8 mouse cellular contexts compared by ENCODE assay signal in genomic region chr17:26938731-26939130, GRCm38 (mm10). TPM values are rescaled to one million over a fixed set of nuclear protein-coding genes. Genes with fewer than 3 reads are reported as not detected.
DNase-seq lines count a peak whose midpoint lies in the region; TF ChIP-seq lines count a peak whose summit lies in the region.

No protein-coding gene starts in this region.

- under 1% methylated on average over 22 of the region's 22 CpGs for WGBS in hindbrain, embryonic 10.5 days
- under 1% methylated on average over 21 of the region's 22 CpGs for WGBS in macrophage (ENCODE audit: missing documents)

- no peaks in the 10 kb centered on the region for H3K27me3 ChIP-seq in hindbrain, embryonic 10.5 days (ENCODE audit: insufficient read depth, poor library complexity, severe bottlenecking)

- H3K4me3 ChIP-seq in layer of hippocampus, adult 2 months: peak overlapping the region; percentile 61
- H3K4me3 ChIP-seq in hindbrain, embryonic 10.5 days: peak overlapping the region; percentile 61
- H3K4me3 ChIP-seq in macrophage (ENCODE audit: inconsistent target): peak overlapping the region; percentile 98

- H3K9me3 ChIP-seq in hindbrain, embryonic 10.5 days: no peaks in the 10 kb centered on the region

- H3K4me1 ChIP-seq in hindbrain, embryonic 10.5 days (replicated peaks): peaks cover 66% of the 10 kb centered on the region

- peak overlapping the region; percentile 91 for H3K27ac ChIP-seq in layer of hippocampus, adult 2 months
- H3K27ac ChIP-seq in hindbrain, embryonic 10.5 days: peak overlapping the region; percentile 96
- H3K27ac ChIP-seq in macrophage: peak overlapping the region; percentile 83

- DNase-seq in layer of hippocampus, adult 2 months (ENCODE audit: low spot score in 2 of 2): no peak
- no peak for DNase-seq in layer of hippocampus, adult 9-10 months (ENCODE audit: low spot score)
- DNase-seq in cerebellum, postnatal 10 days: peak; percentile 63 to 66
- peak; percentile 46 for DNase-seq in hindbrain, embryonic 10.5 days (ENCODE audit: low spot score)
- DNase-seq in urinary bladder, postnatal 14 days (ENCODE audit: low spot score): no peak
- no peak for DNase-seq in embryo, embryonic 10.5 days (ENCODE audit: low spot score)
- DNase-seq in layer of hippocampus, adult 9-11 months: no peak

- peaks cover 39% of the 10 kb centered on the region for H3K36me3 ChIP-seq in hindbrain, embryonic 10.5 days
- H3K36me3 ChIP-seq in macrophage (ENCODE audit: inconsistent target): peaks cover 8% of the 10 kb centered on the region; the same call in 1 of the 2 replicates

- H3K79me2 ChIP-seq in macrophage (ENCODE audit: inconsistent target): peaks cover 30% of the 10 kb centered on the region

- TF ChIP-seq CTCF in layer of hippocampus, adult 2 months (conservative IDR thresholded peaks at IDR 0.05): no peak

RNA-seq across cellular contexts. Expression of gene Cuta, which starts 0.6 kb away (rescaled TPM):
- total RNA-seq in layer of hippocampus, adult 2 months (2021): 10 to 100 TPM; 91.3 to 95.8 TPM
- polyA plus RNA-seq in hindbrain, embryonic 10.5 days (2016; fragmentation: Nextera tagmentation; extraction: Ambion mirVana): 186 and 189 TPM in 2 replicates
- total RNA-seq in macrophage (2018; cell fraction: chromatin; rRNA removed): 10 to 100 TPM in 16 of 26 experiments, 1 to 10 TPM in 10; 4.2 to 40.7 (median 14.2) TPM
- total RNA-seq in macrophage (2018; cell fraction: cytosol; rRNA removed): 100 to 1,000 TPM in 9 of 26 experiments, 10 to 100 TPM in 17; 80.8 to 134 (median 92.3) TPM
- 10 to 100 TPM; 14.2 to 93.0 (median 41.5) TPM for total RNA-seq in macrophage (2018; cell fraction: nucleus; rRNA removed)
- polyA plus RNA-seq in macrophage (2018): 40.7 to 118 TPM (median 91.4 TPM) in 3 replicates

RNA-seq across cellular contexts. Expression of gene Syngap1, which starts 2.3 kb away (rescaled TPM):
- total RNA-seq in layer of hippocampus, adult 2 months (2021): 100 to 1,000 TPM; 463 to 497 TPM
- 2.0 TPM in 2 replicates for polyA plus RNA-seq in hindbrain, embryonic 10.5 days (2016; fragmentation: Nextera tagmentation; extraction: Ambion mirVana)
- 1 to 10 TPM; 1.8 to 8.5 (median 5.6) TPM for total RNA-seq in macrophage (2018; cell fraction: chromatin; rRNA removed)
- 1 to 10 TPM in 5 of 26 experiments, under 1 TPM in 21; 0.39 to 1.7 (median 0.73) TPM for total RNA-seq in macrophage (2018; cell fraction: cytosol; rRNA removed)
- 1 to 10 TPM in 25 of 26 experiments, under 1 TPM in 1; 0.58 to 6.1 (median 3.0) TPM for total RNA-seq in macrophage (2018; cell fraction: nucleus; rRNA removed)
- 0.32 to 1.8 TPM (median 0.85 TPM) in 3 replicates for polyA plus RNA-seq in macrophage (2018)

RNA-seq across cellular contexts. Expression of gene Phf1, which starts 5.9 kb away (rescaled TPM):
- total RNA-seq in layer of hippocampus, adult 2 months (2021): 10 to 100 TPM; 31.4 to 33.9 TPM
- polyA plus RNA-seq in hindbrain, embryonic 10.5 days (2016; fragmentation: Nextera tagmentation; extraction: Ambion mirVana): 4.5 and 8.2 TPM in 2 replicates
- 10 to 100 TPM; 24.9 to 99.8 (median 44.7) TPM for total RNA-seq in macrophage (2018; cell fraction: chromatin; rRNA removed)
- total RNA-seq in macrophage (2018; cell fraction: cytosol; rRNA removed): 10 to 100 TPM in 10 of 26 experiments, 1 to 10 TPM in 16; 6.5 to 12.8 (median 9.1) TPM
- 10 to 100 TPM; 13.6 to 53.0 (median 27.4) TPM for total RNA-seq in macrophage (2018; cell fraction: nucleus; rRNA removed)
- polyA plus RNA-seq in macrophage (2018): 5.3 to 13.1 TPM (median 7.6 TPM) in 3 replicates

RNA-seq across cellular contexts. Expression of gene Kifc5b, which starts 21.8 kb away (rescaled TPM):
- total RNA-seq in layer of hippocampus, adult 2 months (2021): 1 to 10 TPM; 2.8 to 3.3 TPM
- 9.2 and 12.0 TPM in 2 replicates for polyA plus RNA-seq in hindbrain, embryonic 10.5 days (2016; fragmentation: Nextera tagmentation; extraction: Ambion mirVana)
- 10 to 100 TPM in 5 of 26 experiments, 1 to 10 TPM in 19, under 1 TPM in 2; 0.55 to 24.8 (median 4.0) TPM for total RNA-seq in macrophage (2018; cell fraction: chromatin; rRNA removed)
- total RNA-seq in macrophage (2018; cell fraction: cytosol; rRNA removed): 1 to 10 TPM in 10 of 26 experiments, under 1 TPM in 16; 0.10 to 1.6 (median 0.82) TPM
- total RNA-seq in macrophage (2018; cell fraction: nucleus; rRNA removed): 10 to 100 TPM in 1 of 26 experiments, 1 to 10 TPM in 18, under 1 TPM in 7; 0.63 to 12.7 (median 2.0) TPM
- 0.69 to 1.8 TPM (median 0.74 TPM) in 3 replicates for polyA plus RNA-seq in macrophage (2018)

RNA-seq across cellular contexts. Expression of gene Zbtb9, which starts 34.2 kb away (rescaled TPM):
- 10 to 100 TPM; 14.8 to 15.7 TPM for total RNA-seq in layer of hippocampus, adult 2 months (2021)
- 16.5 and 19.9 TPM in 2 replicates for polyA plus RNA-seq in hindbrain, embryonic 10.5 days (2016; fragmentation: Nextera tagmentation; extraction: Ambion mirVana)
- 10 to 100 TPM in 12 of 26 experiments, 1 to 10 TPM in 14; 1.9 to 23.0 (median 8.2) TPM for total RNA-seq in macrophage (2018; cell fraction: chromatin; rRNA removed)
- total RNA-seq in macrophage (2018; cell fraction: cytosol; rRNA removed): 10 to 100 TPM in 15 of 26 experiments, 1 to 10 TPM in 11; 5.7 to 13.3 (median 10.6) TPM
- total RNA-seq in macrophage (2018; cell fraction: nucleus; rRNA removed): 10 to 100 TPM in 11 of 26 experiments, 1 to 10 TPM in 15; 3.9 to 27.3 (median 8.4) TPM
- 9.0 to 9.9 TPM (median 9.3 TPM) in 3 replicates for polyA plus RNA-seq in macrophage (2018)

Comparison
In these comparisons a context has a peak if more than half of its experiments do, and no peak if none do; other contexts are left out.
1. DNase-seq: peak in cerebellum, postnatal 10 days (2 of 2) and hindbrain, embryonic 10.5 days (single experiment); none in layer of hippocampus, adult 2 months (0 of 2), layer of hippocampus, adult 9-10 months (single experiment), urinary bladder, postnatal 14 days (single experiment), embryo, embryonic 10.5 days (single experiment) and layer of hippocampus, adult 9-11 months (single experiment).
2. Peak in every context shown above with its lines, with median percentiles within 50 percentile points of each other: H3K27ac ChIP-seq and H3K4me3 ChIP-seq.